Mouse (Mus musculus): Measurements from ENCODE around the gene H1f0. TPM values are rescaled to one million over a fixed set of nuclear protein-coding genes. Genes with fewer than 3 reads are reported as not detected.

Gene H1f0
- 160 and 192 TPM in 2 replicates for polyA plus RNA-seq (2014; fragmentation: Nextera tagmentation; extraction: Ambion mirVana)

- H3K4me3 ChIP-seq (ENCODE audit: low read depth, low read length), result peak within 1 kb of the TSS; percentile 78
- peak; percentile 74 for ATAC-seq (replicated peaks; ENCODE audit: low FRiP score, low TSS enrichment, low read depth)
- no peaks in the 10 kb centered on the region for H3K27me3 ChIP-seq (replicated peaks; ENCODE audit: control insufficient read depth, insufficient read depth, low read length)
- H3K4me2 ChIP-seq (ENCODE audit: low read length), result peak within 1 kb of the TSS; percentile 92
- peak; percentile 99 for DNase-seq (ENCODE audit: low spot score)
- H3K36me3 ChIP-seq (ENCODE audit: control insufficient read depth, insufficient read depth, low read length), result no peaks in the 10 kb centered on the region
- peaks cover 38% of the 10 kb centered on the region for H3K4me1 ChIP-seq (replicated peaks; ENCODE audit: control insufficient read depth, insufficient read depth, low read length)
- no peaks in the 10 kb centered on the region for H3K9me3 ChIP-seq (ENCODE audit: control insufficient read depth, low read length)
- peak within 1 kb of the TSS; percentile 99 for H3K9ac ChIP-seq (ENCODE audit: low read length)
- peak within 1 kb of the TSS; percentile 97 for H3K27ac ChIP-seq (ENCODE audit: low read depth)
- under 1% methylated on average over 57 of the region's 58 CpGs for WGBS
Observed at GRCm38 (mm10) chr15:79028237-79028738, at the start of gene H1f0. H1f0 (plus strand) TSS chr15:79028450.

- WGBS, result 4% methylated on average over 4 of the region's 4 CpGs
- Histone ChIP-seq H3K4me2 (ENCODE audit: low read length) (peak overlapping the region; percentile 32), H3K9ac (ENCODE audit: low read length) (peak overlapping the region; percentile 18)
Observed at GRCm38 (mm10) chr15:78978875-78979274, 49.4 kb upstream of the H1f0 start.

GRCm38 (mm10) chr15:78980084-78980483 lies 48.2 kb upstream of the H1f0 start:
- H3K4me2 ChIP-seq (ENCODE audit: low read length), result no peak overlapping the region
- ATAC-seq (replicated peaks; ENCODE audit: low FRiP score, low TSS enrichment, low read depth) (no peak), DNase-seq (ENCODE audit: low spot score) (no peak)
- H3K9me3 ChIP-seq (ENCODE audit: control insufficient read depth, low read length), result no peaks in the 10 kb centered on the region
- no peaks in the 10 kb centered on the region for H3K36me3 ChIP-seq (ENCODE audit: control insufficient read depth, insufficient read depth, low read length)
- no peak overlapping the region for H3K9ac ChIP-seq (ENCODE audit: low read length)
- no peak overlapping the region for H3K4me3 ChIP-seq (ENCODE audit: low read depth, low read length)
- H3K27me3 ChIP-seq (replicated peaks; ENCODE audit: control insufficient read depth, insufficient read depth, low read length), result no peaks in the 10 kb centered on the region
- no peak overlapping the region for H3K27ac ChIP-seq (ENCODE audit: low read depth)
- WGBS, result 86% methylated on average over 4 of the region's 4 CpGs
- peaks cover 43% of the 10 kb centered on the region for H3K4me1 ChIP-seq (replicated peaks; ENCODE audit: control insufficient read depth, insufficient read depth, low read length)

More at GRCm38 (mm10) chr15:78978875-78979274, 49.4 kb upstream of the H1f0 start:
- H3K9me3 ChIP-seq (ENCODE audit: control insufficient read depth, low read length), result no peaks in the 10 kb centered on the region
- ATAC-seq (replicated peaks; ENCODE audit: low FRiP score, low TSS enrichment, low read depth) (no peak; the same call in 1 of the 2 replicates), DNase-seq (ENCODE audit: low spot score) (peak; percentile 81)
- H3K4me3 ChIP-seq (ENCODE audit: low read depth, low read length), result no peak overlapping the region
- H3K36me3 ChIP-seq (ENCODE audit: control insufficient read depth, insufficient read depth, low read length), result no peaks in the 10 kb centered on the region
- H3K4me1 ChIP-seq (replicated peaks; ENCODE audit: control insufficient read depth, insufficient read depth, low read length), result peaks cover 31% of the 10 kb centered on the region
- peak overlapping the region; percentile 82 for H3K27ac ChIP-seq (ENCODE audit: low read depth)
- H3K27me3 ChIP-seq (replicated peaks; ENCODE audit: control insufficient read depth, insufficient read depth, low read length), result no peaks in the 10 kb centered on the region

GRCm38 (mm10) chr15:78982658-78983435 lies 45.4 kb upstream of the H1f0 start:
- no peaks in the 10 kb centered on the region for H3K9me3 ChIP-seq (ENCODE audit: control insufficient read depth, low read length)
- ATAC-seq (replicated peaks; ENCODE audit: low FRiP score, low TSS enrichment, low read depth), result peak; percentile 84
- under 1% methylated on average over 57 of the region's 67 CpGs for WGBS
- H3K4me3 ChIP-seq (ENCODE audit: low read depth, low read length), result peak overlapping the region; percentile 75
- H3K4me1 ChIP-seq (replicated peaks; ENCODE audit: control insufficient read depth, insufficient read depth, low read length), result peaks cover 58% of the 10 kb centered on the region
- peak; percentile 89 for DNase-seq (ENCODE audit: low spot score)
- peak overlapping the region; percentile 76 for H3K9ac ChIP-seq (ENCODE audit: low read length)
- H3K36me3 ChIP-seq (ENCODE audit: control insufficient read depth, insufficient read depth, low read length), result peaks cover 5% of the 10 kb centered on the region; the same call in 1 of the 2 replicates
- no peaks in the 10 kb centered on the region for H3K27me3 ChIP-seq (replicated peaks; ENCODE audit: control insufficient read depth, insufficient read depth, low read length)
- H3K4me2 ChIP-seq (ENCODE audit: low read length), result peak overlapping the region; percentile 91
- peak overlapping the region; percentile 87 for H3K27ac ChIP-seq (ENCODE audit: low read depth)

- H3K27ac ChIP-seq (ENCODE audit: low read depth), result peak overlapping the region; percentile 87
- H3K27me3 ChIP-seq (replicated peaks; ENCODE audit: control insufficient read depth, insufficient read depth, low read length), result no peaks in the 10 kb centered on the region
- peak overlapping the region; percentile 91 for H3K4me2 ChIP-seq (ENCODE audit: low read length)
- WGBS, result under 1% methylated on average over 21 of the region's 21 CpGs
- peaks cover 52% of the 10 kb centered on the region for H3K4me1 ChIP-seq (replicated peaks; ENCODE audit: control insufficient read depth, insufficient read depth, low read length)
- peaks cover 13% of the 10 kb centered on the region for H3K36me3 ChIP-seq (ENCODE audit: control insufficient read depth, insufficient read depth, low read length)
- peak; percentile 77 for ATAC-seq (replicated peaks; ENCODE audit: low FRiP score, low TSS enrichment, low read depth)
- H3K9me3 ChIP-seq (ENCODE audit: control insufficient read depth, low read length), result no peaks in the 10 kb centered on the region
- H3K9ac ChIP-seq (ENCODE audit: low read length), result peak overlapping the region; percentile 76
- H3K4me3 ChIP-seq (ENCODE audit: low read depth, low read length), result peak overlapping the region; percentile 75
- DNase-seq (ENCODE audit: low spot score), result peak; percentile 84
Observed at GRCm38 (mm10) chr15:78983436-78984285, 44.6 kb upstream of the H1f0 start.

- WGBS, result 13% methylated on average over 5 of the region's 5 CpGs
- DNase-seq (ENCODE audit: low spot score) (no peak), ATAC-seq (replicated peaks; ENCODE audit: low FRiP score, low TSS enrichment, low read depth) (no peak)
- Histone ChIP-seq H3K4me2 (ENCODE audit: low read length) (peak overlapping the region; percentile 91), H3K9ac (ENCODE audit: low read length) (peak overlapping the region; percentile 76; the same call in 1 of the 2 replicates), H3K27me3 (replicated peaks; ENCODE audit: control insufficient read depth, insufficient read depth, low read length) (no peaks in the 10 kb centered on the region), H3K4me3 (ENCODE audit: low read depth, low read length) (peak overlapping the region; percentile 75), H3K36me3 (ENCODE audit: control insufficient read depth, insufficient read depth, low read length) (peaks cover 20% of the 10 kb centered on the region), H3K4me1 (replicated peaks; ENCODE audit: control insufficient read depth, insufficient read depth, low read length) (peaks cover 45% of the 10 kb centered on the region), H3K9me3 (ENCODE audit: control insufficient read depth, low read length) (no peaks in the 10 kb centered on the region), H3K27ac (ENCODE audit: low read depth) (peak overlapping the region; percentile 59; the same call in 1 of the 2 replicates)
Observed at GRCm38 (mm10) chr15:78984286-78984778, 43.9 kb upstream of the H1f0 start.

- Histone ChIP-seq H3K9me3 (ENCODE audit: control insufficient read depth, low read length) (no peaks in the 10 kb centered on the region), H3K4me3 (ENCODE audit: low read depth, low read length) (no peak overlapping the region), H3K27ac (ENCODE audit: low read depth) (no peak overlapping the region), H3K36me3 (ENCODE audit: control insufficient read depth, insufficient read depth, low read length) (peaks cover 43% of the 10 kb centered on the region), H3K9ac (ENCODE audit: low read length) (no peak overlapping the region), H3K4me2 (ENCODE audit: low read length) (no peak overlapping the region), H3K27me3 (replicated peaks; ENCODE audit: control insufficient read depth, insufficient read depth, low read length) (no peaks in the 10 kb centered on the region), H3K4me1 (replicated peaks; ENCODE audit: control insufficient read depth, insufficient read depth, low read length) (peaks cover 36% of the 10 kb centered on the region)
- DNase-seq (ENCODE audit: low spot score), result no peak
- ATAC-seq (replicated peaks; ENCODE audit: low FRiP score, low TSS enrichment, low read depth), result no peak
- 62% methylated on average over 11 of the region's 11 CpGs for WGBS
Observed at GRCm38 (mm10) chr15:78986536-78987220, 41.6 kb upstream of the H1f0 start.

- Histone ChIP-seq H3K4me1 (replicated peaks; ENCODE audit: control insufficient read depth, insufficient read depth, low read length) (peaks cover 31% of the 10 kb centered on the region), H3K36me3 (ENCODE audit: control insufficient read depth, insufficient read depth, low read length) (peaks cover 62% of the 10 kb centered on the region), H3K27me3 (replicated peaks; ENCODE audit: control insufficient read depth, insufficient read depth, low read length) (no peaks in the 10 kb centered on the region), H3K9ac (ENCODE audit: low read length) (no peak overlapping the region), H3K27ac (ENCODE audit: low read depth) (no peak overlapping the region), H3K4me2 (ENCODE audit: low read length) (no peak overlapping the region), H3K4me3 (ENCODE audit: low read depth, low read length) (no peak overlapping the region), H3K9me3 (ENCODE audit: control insufficient read depth, low read length) (no peaks in the 10 kb centered on the region)
- WGBS, result 73% methylated on average over 14 of the region's 14 CpGs
- no peak for ATAC-seq (replicated peaks; ENCODE audit: low FRiP score, low TSS enrichment, low read depth)
- DNase-seq (ENCODE audit: low spot score), result no peak
Observed at GRCm38 (mm10) chr15:78988499-78988971, 39.7 kb upstream of the H1f0 start.

Data from intestine, embryonic 14.5 days (tissue).